Mouse (Mus musculus): ENCODE data around the gene Tmem86b. TPM values are rescaled to one million over a fixed set of nuclear protein-coding genes. Genes with fewer than 3 reads are reported as not detected.

Tmem86b gene
- total RNA-seq (2014; fragmentation: Nextera tagmentation) (10.3 and 40.0 TPM in 2 replicates), total RNA-seq (2017) (9.3 and 10.4 TPM in 2 replicates), polyA plus RNA-seq (2012) (3.8 and 4.8 TPM in 2 replicates)

GRCm38 (mm10) chr7:4631031-4631430 lies at the start of gene Tmem86b:
Tmem86b (minus strand) TSS chr7:4631422.
- DNase-seq (ENCODE audit: low spot score) (no peak), ATAC-seq (ENCODE audit: extremely low read depth, insufficient number of reproducible peaks, low FRiP score, poor library complexity, severe bottlenecking) (no peak)
- peaks cover 92% of the 10 kb centered on the region for H3K4me1 ChIP-seq (ENCODE audit: insufficient read depth, low read depth, low read length)
- H3K4me3 ChIP-seq (ENCODE audit: low read depth, low read length), result peak within 1 kb of the TSS; percentile 61; the same call in 1 of the 2 replicates
- H3K9me3 ChIP-seq (replicated peaks), result no peaks in the 10 kb centered on the region
- no peaks in the 10 kb centered on the region for H3K27me3 ChIP-seq (ENCODE audit: insufficient read depth, low read length)
- peaks cover 87% of the 10 kb centered on the region for H3K36me3 ChIP-seq (replicated peaks)
- TF ChIP-seq CTCF (IDR thresholded peaks at IDR 0.05; ENCODE audit: low read depth, low read length) (no peak), GATA1 (IDR thresholded peaks at IDR 0.05; ENCODE audit: borderline replicate concordance, low read length) (no peak), GATA2 (IDR thresholded peaks at IDR 0.05; ENCODE audit: borderline replicate concordance, low read depth, low read length) (no peak), POLR2AphosphoS5 (IDR thresholded peaks at IDR 0.05; ENCODE audit: insufficient replicate concordance, low read depth, low read length) (no peak), TAL1 (conservative IDR thresholded peaks at IDR 0.05; ENCODE audit: low read depth, low read length) (no peak)

- H3K27me3 ChIP-seq (ENCODE audit: insufficient read depth, low read length), result no peaks in the 10 kb centered on the region
- peaks cover 89% of the 10 kb centered on the region for H3K36me3 ChIP-seq (replicated peaks)
- no peak overlapping the region for H3K4me3 ChIP-seq (ENCODE audit: low read depth, low read length)
- no peaks in the 10 kb centered on the region for H3K9me3 ChIP-seq (replicated peaks)
- no peak for ATAC-seq (ENCODE audit: extremely low read depth, insufficient number of reproducible peaks, low FRiP score, poor library complexity, severe bottlenecking)
- DNase-seq (ENCODE audit: low spot score), result no peak
- TF ChIP-seq GATA2 (IDR thresholded peaks at IDR 0.05; ENCODE audit: borderline replicate concordance, low read depth, low read length) (no peak), CTCF (IDR thresholded peaks at IDR 0.05; ENCODE audit: low read depth, low read length) (no peak), POLR2AphosphoS5 (IDR thresholded peaks at IDR 0.05; ENCODE audit: insufficient replicate concordance, low read depth, low read length) (no peak), TAL1 (conservative IDR thresholded peaks at IDR 0.05; ENCODE audit: low read depth, low read length) (no peak)
- peaks cover 46% of the 10 kb centered on the region for H3K4me1 ChIP-seq (ENCODE audit: insufficient read depth, low read depth, low read length)
Measured at GRCm38 (mm10) chr7:4675200-4675599, 44.0 kb upstream of the Tmem86b start.

- H3K4me3 ChIP-seq (ENCODE audit: low read depth, low read length), result no peak overlapping the region
- H3K9me3 ChIP-seq (replicated peaks), result no peaks in the 10 kb centered on the region
- H3K36me3 ChIP-seq (replicated peaks), result peaks cover 90% of the 10 kb centered on the region
- TF ChIP-seq CTCF (IDR thresholded peaks at IDR 0.05; ENCODE audit: low read depth, low read length), result no peak
- no peak for TF ChIP-seq GATA1 (IDR thresholded peaks at IDR 0.05; ENCODE audit: borderline replicate concordance, low read length)
- DNase-seq (ENCODE audit: low spot score) (no peak), ATAC-seq (ENCODE audit: extremely low read depth, insufficient number of reproducible peaks, low FRiP score, poor library complexity, severe bottlenecking) (no peak)
- no peaks in the 10 kb centered on the region for H3K27me3 ChIP-seq (ENCODE audit: insufficient read depth, low read length)
- peaks cover 53% of the 10 kb centered on the region for H3K4me1 ChIP-seq (ENCODE audit: insufficient read depth, low read depth, low read length)
Measured at GRCm38 (mm10) chr7:4674114-4674731, 43.0 kb upstream of the Tmem86b start.

- no peaks in the 10 kb centered on the region for H3K27me3 ChIP-seq (ENCODE audit: insufficient read depth, low read length)
- H3K4me3 ChIP-seq (ENCODE audit: low read depth, low read length), result no peak overlapping the region
- no peaks in the 10 kb centered on the region for H3K9me3 ChIP-seq (replicated peaks)
- no peak for DNase-seq (ENCODE audit: low spot score)
- ATAC-seq (ENCODE audit: extremely low read depth, insufficient number of reproducible peaks, low FRiP score, poor library complexity, severe bottlenecking), result no peak
- H3K4me1 ChIP-seq (ENCODE audit: insufficient read depth, low read depth, low read length), result peaks cover 59% of the 10 kb centered on the region
- peaks cover 92% of the 10 kb centered on the region for H3K36me3 ChIP-seq (replicated peaks)
- TF ChIP-seq GATA2 (IDR thresholded peaks at IDR 0.05; ENCODE audit: borderline replicate concordance, low read depth, low read length) (no peak), POLR2AphosphoS5 (IDR thresholded peaks at IDR 0.05; ENCODE audit: insufficient replicate concordance, low read depth, low read length) (no peak), TAL1 (conservative IDR thresholded peaks at IDR 0.05; ENCODE audit: low read depth, low read length) (no peak), CTCF (IDR thresholded peaks at IDR 0.05; ENCODE audit: low read depth, low read length) (no peak), GATA1 (IDR thresholded peaks at IDR 0.05; ENCODE audit: borderline replicate concordance, low read length) (no peak)
Measured at GRCm38 (mm10) chr7:4671956-4672355, 40.7 kb upstream of the Tmem86b start.

GRCm38 (mm10) chr7:4670655-4671255 lies 39.5 kb upstream of the Tmem86b start:
- Histone ChIP-seq H3K27me3 (ENCODE audit: insufficient read depth, low read length) (no peaks in the 10 kb centered on the region), H3K36me3 (replicated peaks) (peaks cover 94% of the 10 kb centered on the region), H3K4me3 (ENCODE audit: low read depth, low read length) (no peak overlapping the region), H3K9me3 (replicated peaks) (no peaks in the 10 kb centered on the region), H3K4me1 (ENCODE audit: insufficient read depth, low read depth, low read length) (peaks cover 53% of the 10 kb centered on the region)
- DNase-seq (ENCODE audit: low spot score) (peak; percentile 38), ATAC-seq (ENCODE audit: extremely low read depth, insufficient number of reproducible peaks, low FRiP score, poor library complexity, severe bottlenecking) (peak; percentile 92)
- TF ChIP-seq POLR2AphosphoS5 (IDR thresholded peaks at IDR 0.05; ENCODE audit: insufficient replicate concordance, low read depth, low read length) (no peak), GATA1 (IDR thresholded peaks at IDR 0.05; ENCODE audit: borderline replicate concordance, low read length) (no peak), GATA2 (IDR thresholded peaks at IDR 0.05; ENCODE audit: borderline replicate concordance, low read depth, low read length) (no peak), CTCF (IDR thresholded peaks at IDR 0.05; ENCODE audit: low read depth, low read length) (no peak), TAL1 (conservative IDR thresholded peaks at IDR 0.05; ENCODE audit: low read depth, low read length) (peak; percentile 92)

- no peaks in the 10 kb centered on the region for H3K9me3 ChIP-seq (replicated peaks)
- DNase-seq (ENCODE audit: low spot score), result no peak
- peaks cover 44% of the 10 kb centered on the region for H3K4me1 ChIP-seq (ENCODE audit: insufficient read depth, low read depth, low read length)
- H3K27me3 ChIP-seq (ENCODE audit: insufficient read depth, low read length), result no peaks in the 10 kb centered on the region
- no peak for TF ChIP-seq POLR2AphosphoS5 (IDR thresholded peaks at IDR 0.05; ENCODE audit: insufficient replicate concordance, low read depth, low read length)
- TF ChIP-seq TAL1 (conservative IDR thresholded peaks at IDR 0.05; ENCODE audit: low read depth, low read length), result no peak
- TF ChIP-seq GATA1 (IDR thresholded peaks at IDR 0.05; ENCODE audit: borderline replicate concordance, low read length), result no peak
- TF ChIP-seq CTCF (IDR thresholded peaks at IDR 0.05; ENCODE audit: low read depth, low read length), result no peak
- no peak for TF ChIP-seq GATA2 (IDR thresholded peaks at IDR 0.05; ENCODE audit: borderline replicate concordance, low read depth, low read length)
- H3K36me3 ChIP-seq (replicated peaks), result peaks cover 93% of the 10 kb centered on the region
- ATAC-seq (ENCODE audit: extremely low read depth, insufficient number of reproducible peaks, low FRiP score, poor library complexity, severe bottlenecking), result no peak
- H3K4me3 ChIP-seq (ENCODE audit: low read depth, low read length), result no peak overlapping the region
Measured at GRCm38 (mm10) chr7:4669156-4669555, 37.9 kb upstream of the Tmem86b start.
